Mouse (Mus musculus) cerebellum, adult 2 months (tissue): Measurements from ENCODE around the gene Mfsd6. TPM values are rescaled to one million over a fixed set of nuclear protein-coding genes. Genes with fewer than 3 reads are reported as not detected.

Experiments
- DNase-seq, 2 experiments: peaks; one replicate each; pipeline ENCODE4 v3.0.0; 2021
- H3K27ac ChIP-seq: fragments of 200-500 bp; 2 replicates; pipeline ENCODE4 v1.5.1; 2012; ENCODE audit warnings: low read length, control low read depth, inconsistent platforms; ENCODE audit not compliant: insufficient read depth
- H3K27me3 ChIP-seq: fragments of 200-500 bp; 2 replicates; pipeline ENCODE4 v1.6.1; 2012; ENCODE audit warnings: inconsistent platforms, mild to moderate bottlenecking, low read length, moderate library complexity; ENCODE audit not compliant: control insufficient read depth, insufficient read depth
- H3K4me1 ChIP-seq: fragments of 200-500 bp; 2 replicates; pipeline ENCODE4 v1.6.1; 2011; ENCODE audit warnings: low read length; ENCODE audit not compliant: control insufficient read depth, insufficient read depth
- H3K4me3 ChIP-seq: fragments of 200-500 bp; replicated peaks from 2 replicates; pipeline ENCODE3; 2011; ENCODE audit warnings: mild to moderate bottlenecking, low read depth, low read length, control low read depth; ENCODE audit not compliant: insufficient read depth
- CTCF ChIP-seq: fragments of 200-500 bp; IDR thresholded peaks from 2 replicates; pipeline ENCODE4 v1.5.1; 2011; ENCODE audit warnings: low read depth, mild to moderate bottlenecking, control low read depth, low read length, moderate library complexity, borderline replicate concordance; ENCODE audit not compliant: insufficient read depth
- POLR2A ChIP-seq: fragments of 200-500 bp; IDR thresholded peaks from 2 replicates; pipeline ENCODE4 v1.6.1; 2011; ENCODE audit warnings: low read length, control low read depth, borderline replicate concordance; ENCODE audit not compliant: insufficient read depth
- WGBS: fragments of 180-500 bp; shearing (Covaris S2); methylation state at CpG from one replicate; pipeline ENCODE4 v1.1.7; 2018; 5-methylcytosine and 5-hydroxymethylcytosine counted together
- polyA plus RNA-seq: library from polyadenylated mRNA; depleted of rRNA; stranded (reverse); fragments of >200 nt; gene quantifications from 2 replicates; pipeline ENCODE4 v1.2.3, GENCODE M21; 2012; rRNA removed

The Mfsd6 gene
- polyA plus RNA-seq, 1 experiment = 51.5 TPM

DNA sequence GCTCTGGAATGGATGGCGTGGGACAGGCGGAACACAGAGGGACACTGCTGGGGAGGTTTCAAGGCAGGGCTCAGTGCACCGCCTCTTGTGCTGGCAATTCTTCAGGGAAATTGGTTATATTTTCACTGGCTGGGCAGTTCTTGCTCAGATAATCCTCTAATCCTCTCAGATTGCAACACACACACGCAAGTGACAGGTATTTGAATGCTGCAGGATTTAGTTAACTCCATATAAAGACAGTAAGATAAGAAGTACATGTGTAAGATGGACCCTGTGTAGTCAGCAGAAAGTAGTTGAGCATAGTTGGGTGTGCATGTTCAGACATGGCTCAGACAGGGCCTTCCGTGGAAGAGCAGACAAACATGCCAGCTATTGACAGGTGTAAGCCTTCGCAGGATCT, 93.0 kb downstream of the Mfsd6 start:
- peaks cover 2% of the 10 kb centered on the region; the same call in 1 of the 2 replicates for H3K4me1 ChIP-seq
- no peak overlapping the region for H3K4me3 ChIP-seq
- H3K27me3 ChIP-seq = no peaks in the 10 kb centered on the region
- 90% methylated on average over 6 of the region's 6 CpGs for WGBS
- no peak overlapping the region for H3K27ac ChIP-seq
- TF ChIP-seq POLR2A (no peak), CTCF (no peak)
- no peak for DNase-seq

DNA sequence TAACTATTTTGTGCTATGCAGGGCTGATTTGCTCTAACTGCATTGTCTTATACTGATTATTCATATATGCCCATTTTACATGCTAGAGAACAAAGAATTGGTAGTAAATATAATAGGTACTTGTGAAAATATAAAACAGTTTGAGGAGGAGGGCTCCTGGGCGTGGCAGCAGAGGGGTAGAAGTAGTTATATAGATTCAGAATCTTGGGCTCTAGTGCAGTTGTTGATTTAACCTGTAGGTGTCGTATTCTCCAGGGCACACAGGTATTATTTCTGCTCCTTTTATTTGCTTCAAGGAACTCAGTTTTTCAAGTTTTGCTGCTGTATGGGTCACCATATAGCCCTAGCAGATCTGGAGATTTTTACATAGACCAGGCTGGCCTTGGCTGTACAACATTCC, 95.7 kb downstream of the Mfsd6 start:
- TF ChIP-seq CTCF (no peak), POLR2A (no peak)
- DNase-seq = no peak
- H3K4me1 ChIP-seq = peaks cover 2% of the 10 kb centered on the region; the same call in 1 of the 2 replicates
- no peak overlapping the region for H3K27ac ChIP-seq
- WGBS = 60% methylated on average over 2 of the region's 2 CpGs
- H3K27me3 ChIP-seq = no peaks in the 10 kb centered on the region
- H3K4me3 ChIP-seq = no peak overlapping the region

DNA sequence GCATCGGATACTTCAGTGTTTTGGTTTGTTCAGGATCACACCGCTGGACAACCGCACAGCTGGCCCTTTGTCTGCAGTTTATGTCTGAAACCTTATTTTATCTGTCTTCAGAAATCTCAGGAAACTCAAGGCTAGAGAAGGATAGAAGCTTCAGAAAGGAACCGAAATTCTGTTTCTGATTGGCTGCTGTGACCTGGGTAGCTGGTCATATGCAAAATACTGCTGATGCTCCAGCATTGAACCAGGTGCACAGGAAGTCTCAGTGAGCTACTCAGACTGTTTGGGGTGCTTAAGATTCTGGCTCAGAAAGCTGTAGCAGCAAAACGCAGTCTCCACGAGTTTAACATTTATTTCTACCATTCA, 96.3 kb downstream of the Mfsd6 start:
- H3K27ac ChIP-seq = peak overlapping the region; percentile 87
- peak overlapping the region; percentile 90 for H3K4me3 ChIP-seq
- WGBS = 1% methylated on average over 6 of the region's 6 CpGs

DNA sequence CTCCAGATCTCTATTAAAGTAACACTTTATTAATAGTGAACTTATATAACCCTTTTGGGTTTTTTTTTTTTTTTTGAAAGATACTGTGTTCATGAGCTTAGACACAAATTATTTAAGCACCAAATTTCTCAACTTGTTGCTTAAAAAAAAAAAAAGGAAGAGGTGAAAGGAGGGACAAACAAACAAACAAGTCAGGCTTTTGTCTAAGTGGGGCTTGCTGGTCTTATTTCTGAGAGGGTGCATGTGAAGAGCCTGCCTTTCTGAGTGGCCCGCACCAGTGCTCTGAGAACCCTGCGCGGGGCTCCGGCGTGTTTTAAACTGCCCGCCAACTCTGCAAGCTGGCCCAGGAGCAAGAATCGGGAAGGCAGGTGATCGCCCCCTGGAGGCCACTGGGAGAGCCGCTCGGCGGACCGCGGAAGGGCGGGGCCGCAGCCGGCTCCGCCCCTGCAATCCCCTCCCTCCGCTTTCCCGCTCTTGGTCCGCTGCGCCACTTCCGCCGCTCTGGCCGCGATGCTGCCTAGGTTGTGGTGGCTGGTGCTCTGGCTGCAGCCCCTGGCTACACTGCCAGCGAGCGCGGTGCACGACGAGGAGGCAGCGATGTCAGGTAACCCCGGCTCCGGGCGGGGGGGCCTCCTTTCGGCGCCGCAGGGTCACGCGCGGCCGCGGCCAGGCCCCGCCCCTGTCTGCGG, 96.9 kb downstream of the Mfsd6 start, which contains the start of gene Nemp2:
Gene Nemp2, plus strand, starts transcription at position 456 of the 689 bp plus-strand sequence.
- peak; percentile 64 for TF ChIP-seq POLR2A
- peak; percentile 75 for TF ChIP-seq CTCF
- no peaks in the 10 kb centered on the region for H3K27me3 ChIP-seq

More for the DNA sequence above, 96.3 kb downstream of the Mfsd6 start:
- no peak for DNase-seq
- H3K4me1 ChIP-seq = peaks cover 2% of the 10 kb centered on the region; the same call in 1 of the 2 replicates
- TF ChIP-seq POLR2A (no peak), CTCF (no peak)
- H3K27me3 ChIP-seq = no peaks in the 10 kb centered on the region

DNA sequence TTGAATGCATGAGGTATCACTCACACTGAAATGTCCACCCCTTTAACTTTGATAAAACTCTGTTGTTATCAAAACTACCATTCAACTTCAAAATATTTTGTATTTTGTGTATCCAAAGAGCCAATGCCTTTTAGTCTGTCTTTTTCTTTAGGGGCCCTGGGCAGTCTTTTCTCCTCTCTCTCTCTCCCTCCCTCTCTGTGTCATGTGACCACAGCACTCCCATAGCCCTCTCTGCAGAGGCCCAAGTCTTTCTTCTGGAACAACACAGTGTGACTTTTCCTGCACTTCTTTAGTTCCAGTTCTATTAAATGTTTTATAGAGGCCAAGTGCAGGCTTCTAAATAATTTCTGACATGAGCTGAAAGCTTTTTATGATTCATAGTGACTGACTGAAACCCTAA, 106.8 kb downstream of the Mfsd6 start:
- DNase-seq = no peak
- TF ChIP-seq POLR2A = no peak
- TF ChIP-seq CTCF = no peak
- no peaks in the 10 kb centered on the region for H3K4me1 ChIP-seq
- no peak overlapping the region for H3K4me3 ChIP-seq
- no peaks in the 10 kb centered on the region for H3K27me3 ChIP-seq
- H3K27ac ChIP-seq = no peak overlapping the region

More for the DNA sequence above, 96.9 kb downstream of the Mfsd6 start, which contains the start of gene Nemp2:
- under 1% methylated on average over 44 of the region's 44 CpGs for WGBS
- DNase-seq = peak; percentile 89 to 97
- peak within 1 kb of the TSS; percentile 87 for H3K27ac ChIP-seq
- peak within 1 kb of the TSS; percentile 90 for H3K4me3 ChIP-seq
- peaks cover 2% of the 10 kb centered on the region; the same call in 1 of the 2 replicates for H3K4me1 ChIP-seq

DNA sequence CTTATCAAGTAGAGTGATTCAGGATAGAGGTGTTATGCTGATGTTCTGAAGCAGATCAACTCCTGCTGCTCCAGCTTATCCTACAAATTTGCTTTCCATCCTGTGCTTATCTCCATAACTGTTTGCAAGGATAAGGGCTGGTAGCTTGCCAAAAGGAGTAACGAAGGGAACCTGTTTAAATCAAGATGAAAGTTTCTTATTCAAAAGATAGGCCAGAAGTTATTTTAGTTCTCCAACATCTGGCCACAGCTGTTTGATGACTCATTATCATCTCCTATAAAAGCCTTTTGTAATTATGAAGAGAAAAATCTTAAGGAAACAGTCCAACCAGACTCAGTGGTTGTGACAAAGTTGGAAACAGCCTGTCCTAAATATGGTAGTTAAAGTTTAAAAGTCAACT, 109.0 kb downstream of the Mfsd6 start:
- TF ChIP-seq CTCF = no peak
- TF ChIP-seq POLR2A = no peak
- 49% methylated on average over 1 of the region's 1 CpGs for WGBS
- H3K4me3 ChIP-seq = no peak overlapping the region
- no peaks in the 10 kb centered on the region for H3K27me3 ChIP-seq
- no peak for DNase-seq
- no peak overlapping the region for H3K27ac ChIP-seq
- no peaks in the 10 kb centered on the region for H3K4me1 ChIP-seq

DNA sequence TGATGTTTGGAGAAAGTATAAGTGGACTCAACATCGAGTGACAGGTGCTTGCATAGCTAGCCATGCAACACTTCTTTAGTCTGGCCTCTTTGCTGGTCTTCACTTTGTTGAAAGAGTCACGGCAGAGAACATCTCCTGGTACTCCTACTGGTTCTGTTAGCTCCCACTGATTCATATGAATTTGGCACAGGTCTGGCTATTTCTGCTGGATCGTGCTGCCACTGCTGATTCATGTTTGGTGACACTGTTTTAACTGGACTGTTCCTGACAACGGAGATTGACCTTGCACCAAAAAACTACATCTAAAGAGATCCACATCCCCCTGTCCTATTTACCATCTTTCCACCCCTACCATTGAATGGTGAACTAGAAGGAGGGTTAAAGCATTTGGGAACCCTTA, 118.8 kb downstream of the Mfsd6 start:
- TF ChIP-seq POLR2A (no peak), CTCF (no peak)

DNA sequence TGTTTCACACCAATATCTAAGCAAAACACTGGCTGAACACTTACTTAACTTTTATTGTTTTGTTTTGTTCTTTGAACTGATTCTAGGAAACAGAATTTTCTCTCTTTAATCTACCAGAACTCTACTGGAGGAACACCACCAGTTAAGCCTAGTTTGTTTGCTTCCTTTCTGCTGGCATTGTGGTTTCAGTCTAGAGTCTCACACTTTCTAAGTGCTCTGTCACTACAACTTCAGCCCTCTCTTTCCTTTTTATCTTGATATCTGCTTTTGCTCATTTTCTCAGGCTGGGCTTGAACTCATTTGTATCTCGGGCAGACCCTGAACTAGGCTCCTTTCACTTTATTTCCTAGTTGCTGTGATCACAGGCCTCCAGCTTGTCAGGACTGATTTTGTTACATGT, 119.6 kb downstream of the Mfsd6 start:
- no peak for DNase-seq
- H3K4me3 ChIP-seq = no peak overlapping the region
- no peak for TF ChIP-seq POLR2A
- TF ChIP-seq CTCF = no peak
- H3K4me1 ChIP-seq = no peaks in the 10 kb centered on the region
- H3K27ac ChIP-seq = no peak overlapping the region
- H3K27me3 ChIP-seq = no peaks in the 10 kb centered on the region
- WGBS = 94% methylated on average over 1 of the region's 1 CpGs

More for the DNA sequence above, 118.8 kb downstream of the Mfsd6 start:
- no peak overlapping the region for H3K4me3 ChIP-seq
- H3K27ac ChIP-seq = no peak overlapping the region
- 81% methylated on average over 4 of the region's 4 CpGs for WGBS
- no peaks in the 10 kb centered on the region for H3K27me3 ChIP-seq
- no peak for DNase-seq
- no peaks in the 10 kb centered on the region for H3K4me1 ChIP-seq

Other genes starting within 250 kb of the Mfsd6 start
- 23.4 and 25.1 TPM in 2 replicates for gene Nab1, start 226.8 kb downstream of the Mfsd6 start, polyA plus RNA-seq
- gene Nemp2, start 96.8 kb downstream of the Mfsd6 start, polyA plus RNA-seq = 9.3 and 11.3 TPM in 2 replicates
- gene Inpp1, start 90.2 kb upstream of the Mfsd6 start, polyA plus RNA-seq = 43.9 and 51.8 TPM in 2 replicates
- 23.4 and 27.9 TPM in 2 replicates for gene Hibch, start 117.5 kb upstream of the Mfsd6 start, polyA plus RNA-seq